Mouse (Mus musculus) hindbrain, embryonic 15.5 days (tissue): ENCODE measurements around the gene Pak6. TPM values are rescaled to one million over a fixed set of nuclear protein-coding genes. Genes with fewer than 3 reads are reported as not detected.

Experiments
- ATAC-seq: fragments of 200-750 bp; cut with Nextera tagmentation; 2 replicates; pipeline ENCODE4 v1.8.0; 2017; ENCODE audit warnings: low read depth, moderate number of reproducible peaks, moderate TSS enrichment; ENCODE audit not compliant: low FRiP score
- H3K27ac ChIP-seq: fragments of 300-500 bp; sonication (generic); replicated peaks from 2 replicates; pipeline ENCODE4 v1.5.1; 2015; ENCODE audit warnings: mild to moderate bottlenecking, inconsistent platforms
- H3K27me3 ChIP-seq: fragments of 300-500 bp; sonication (generic); 2 replicates; pipeline ENCODE4 v1.6.1; 2015; ENCODE audit warnings: control low read depth, inconsistent platforms
- H3K36me3 ChIP-seq: fragments of 300-500 bp; sonication (generic); 2 replicates; pipeline ENCODE4 v1.6.1; 2015; ENCODE audit warnings: control low read depth, inconsistent platforms
- H3K4me1 ChIP-seq: fragments of 300-500 bp; sonication (generic); replicated peaks from 2 replicates; pipeline ENCODE4 v1.6.1; 2015; ENCODE audit warnings: control low read depth, inconsistent platforms
- H3K4me2 ChIP-seq: fragments of 300-500 bp; sonication (generic); 2 replicates; pipeline ENCODE4 v1.6.1; 2015; ENCODE audit warnings: moderate library complexity, mild to moderate bottlenecking, inconsistent platforms
- H3K4me3 ChIP-seq: fragments of 300-500 bp; sonication (generic); 2 replicates; pipeline ENCODE4 v1.5.1; 2015; ENCODE audit warnings: mild to moderate bottlenecking, inconsistent platforms
- H3K9ac ChIP-seq: fragments of 300-500 bp; sonication (generic); 2 replicates; pipeline ENCODE4 v1.6.1; 2015; ENCODE audit warnings: inconsistent platforms
- H3K9me3 ChIP-seq: fragments of 300-500 bp; sonication (generic); 2 replicates; pipeline ENCODE4 v1.6.1; 2016; ENCODE audit warnings: control low read depth, inconsistent platforms
- WGBS: fragments of 180-500 bp; shearing (Covaris S2); methylation state at CpG from one replicate; pipeline ENCODE4 v1.1.7; 2015; 5-methylcytosine and 5-hydroxymethylcytosine counted together
- polyA plus RNA-seq: library from polyadenylated mRNA; unstranded; fragments of >200 nt; fragmentation: Nextera tagmentation; extraction: Ambion mirVana; gene quantifications from 2 replicates; pipeline ENCODE4 v1.2.1, GENCODE M21; 2015

Pak6 gene
- polyA plus RNA-seq, 1 experiment from 2014 or later: 48.6 TPM

DNA sequence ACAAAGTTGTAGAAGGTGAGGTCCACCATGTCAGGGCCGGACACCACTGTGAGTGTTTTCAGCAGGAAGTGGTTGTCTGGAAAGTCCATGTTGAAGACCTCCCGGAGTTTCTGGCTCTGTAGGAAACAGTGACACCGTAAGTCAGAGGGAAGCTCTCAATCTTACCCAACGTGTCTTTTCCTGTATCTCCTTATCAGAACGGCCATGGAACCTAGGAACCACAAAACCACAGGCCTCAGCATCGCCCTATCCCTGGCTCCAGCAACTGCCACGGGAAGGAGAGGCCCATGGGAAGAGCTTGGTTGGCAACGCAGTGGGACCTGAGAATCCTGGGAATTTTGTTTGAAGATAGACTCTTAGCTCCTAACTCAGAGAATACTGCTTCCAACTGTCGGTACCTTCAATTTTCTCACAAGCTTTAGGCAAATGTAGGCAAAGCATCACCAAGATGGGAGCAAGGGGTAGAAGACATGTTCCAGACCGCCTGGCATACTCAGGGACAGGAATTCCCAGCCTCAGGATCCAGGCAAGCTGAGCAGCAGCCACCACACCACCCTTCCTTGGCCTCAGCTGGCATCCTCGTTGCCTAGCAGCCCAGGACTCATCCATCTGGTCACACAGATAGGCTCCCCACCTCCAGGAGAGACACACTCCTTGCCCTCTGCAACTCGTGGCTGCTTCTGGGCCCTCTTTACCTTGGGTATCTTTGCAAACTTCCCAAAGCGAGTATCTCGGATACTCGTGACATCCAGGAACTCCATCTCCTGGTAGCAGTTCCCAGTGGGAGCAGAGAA lies 60.8 kb downstream of the Pak6 start:
- ATAC-seq: no peak
- Histone ChIP-seq H3K36me3 (no peaks in the 10 kb centered on the region), H3K9me3 (no peaks in the 10 kb centered on the region), H3K4me3 (no peak overlapping the region), H3K27me3 (0 out of 2 replicates have a peak, but pooled peaks cover 6% of the 10 kb centered on the region), H3K9ac (no peak overlapping the region), H3K27ac (no peak overlapping the region), H3K4me2 (no peak overlapping the region), H3K4me1 (no peaks in the 10 kb centered on the region; the same call in 1 of the 2 replicates)
- 84% methylated on average over 15 of the region's 15 CpGs for WGBS

DNA sequence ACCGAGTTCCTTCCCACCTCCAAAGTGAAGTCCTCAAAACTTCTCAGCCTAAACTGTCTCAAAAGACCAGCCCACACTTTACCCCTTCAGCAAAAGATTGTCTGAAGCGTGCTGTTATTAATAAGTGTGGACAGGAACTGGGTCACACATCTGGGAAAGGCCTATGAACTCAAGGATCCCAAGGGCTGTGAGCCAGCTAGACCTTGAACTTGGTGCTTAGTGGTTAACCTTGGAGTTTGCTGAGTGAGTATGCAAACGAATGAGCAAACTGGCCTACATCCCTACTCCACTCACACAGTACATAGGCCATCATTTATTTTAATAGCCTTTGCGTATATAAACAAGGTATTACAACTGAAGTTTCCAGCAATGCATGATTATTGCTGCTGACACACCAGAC lies 62.4 kb downstream of the Pak6 start:
- 91% methylated on average over 4 of the region's 4 CpGs for WGBS
- no peak for ATAC-seq
- H3K4me1 ChIP-seq: no peaks in the 10 kb centered on the region; the same call in 1 of the 2 replicates
- H3K27me3 ChIP-seq: 0 out of 2 replicates have a peak, but pooled peaks cover 6% of the 10 kb centered on the region
- no peaks in the 10 kb centered on the region for H3K36me3 ChIP-seq
- H3K4me3 ChIP-seq: no peak overlapping the region
- no peak overlapping the region for H3K9ac ChIP-seq
- H3K27ac ChIP-seq: no peak overlapping the region
- H3K4me2 ChIP-seq: no peak overlapping the region
- no peaks in the 10 kb centered on the region for H3K9me3 ChIP-seq

DNA sequence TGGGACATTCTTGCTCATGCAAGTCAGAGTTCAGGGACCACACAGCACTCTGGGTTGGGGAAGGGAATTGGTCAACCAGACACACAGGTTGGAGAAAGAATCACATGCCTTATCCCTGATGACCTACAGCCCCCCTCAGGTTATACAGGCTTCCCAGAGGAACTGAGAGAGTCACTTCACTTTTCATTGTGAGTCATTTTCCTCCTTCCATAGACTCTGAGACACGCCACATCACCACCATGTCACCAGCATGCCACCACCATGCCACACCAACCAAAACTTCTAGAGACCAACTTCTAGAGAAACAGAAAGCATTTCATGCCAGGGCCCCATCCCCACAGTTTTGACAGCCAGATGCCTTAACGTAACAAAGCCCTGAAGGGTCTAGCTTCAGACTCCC lies 63.8 kb downstream of the Pak6 start:
- no peak for ATAC-seq
- Histone ChIP-seq H3K9ac (no peak overlapping the region), H3K36me3 (no peaks in the 10 kb centered on the region), H3K27me3 (0 out of 2 replicates have a peak, but pooled peaks cover 10% of the 10 kb centered on the region), H3K4me2 (no peak overlapping the region), H3K9me3 (no peaks in the 10 kb centered on the region), H3K4me1 (no peaks in the 10 kb centered on the region; the same call in 1 of the 2 replicates), H3K27ac (no peak overlapping the region), H3K4me3 (no peak overlapping the region)
- 91% methylated on average over 2 of the region's 2 CpGs for WGBS

DNA sequence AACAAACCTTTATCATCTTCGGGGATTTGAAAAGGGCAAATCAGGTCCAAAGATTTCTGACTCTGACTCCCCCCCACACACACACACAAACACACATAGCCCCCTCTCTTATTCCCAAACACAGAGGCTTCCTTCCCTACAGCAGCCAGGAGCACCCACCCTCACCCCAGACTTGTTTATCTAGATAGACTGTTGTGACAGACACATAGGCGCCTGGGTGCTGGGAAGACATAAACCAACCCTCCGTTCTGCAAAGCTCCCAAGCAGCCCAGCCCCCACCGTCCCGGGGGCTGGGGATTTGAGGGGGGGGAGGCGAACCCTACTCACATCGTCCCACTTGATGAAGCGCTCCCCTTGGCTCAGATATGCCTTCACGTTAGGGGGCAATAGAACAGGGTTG lies 64.8 kb downstream of the Pak6 start:
- Histone ChIP-seq H3K9me3 (no peaks in the 10 kb centered on the region), H3K36me3 (no peaks in the 10 kb centered on the region), H3K4me2 (no peak overlapping the region), H3K4me3 (no peak overlapping the region), H3K27ac (no peak overlapping the region), H3K9ac (no peak overlapping the region), H3K27me3 (0 out of 2 replicates have a peak, but pooled peaks cover 10% of the 10 kb centered on the region), H3K4me1 (no peaks in the 10 kb centered on the region; the same call in 1 of the 2 replicates)
- 36% methylated on average over 9 of the region's 9 CpGs for WGBS
- 0 out of 2 replicates have a peak, but pooled peaks have one; percentile 21 for ATAC-seq

DNA sequence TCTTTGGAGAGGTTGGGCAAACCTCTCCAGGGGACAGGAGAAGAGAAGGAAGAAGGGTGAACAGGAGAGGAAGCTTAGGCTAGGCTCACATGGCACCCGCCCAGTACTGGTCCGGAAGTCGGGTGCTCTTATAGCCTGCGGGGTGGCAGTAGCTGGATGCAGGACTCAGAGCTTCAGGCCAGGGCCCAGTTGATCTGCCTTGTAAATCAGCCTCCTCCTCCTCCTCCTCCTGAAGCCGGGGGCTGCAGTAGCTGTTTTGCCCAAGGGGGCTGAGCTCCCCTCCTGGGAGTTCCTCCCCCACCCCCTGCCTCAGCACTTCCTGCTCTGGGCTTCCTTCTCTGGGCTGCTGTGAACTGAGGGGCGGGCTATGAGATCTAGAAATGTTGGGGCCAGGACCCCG lies 65.2 kb downstream of the Pak6 start, which contains the start of gene Plcb2:
Gene Plcb2 (minus strand): TSS at position 102 of the 400 bp plus-strand sequence.
- whole genome bisulfite sequencing: 22% methylated on average over 7 of the region's 7 CpGs
- H3K9ac ChIP-seq: no peak within 1 kb of the TSS
- H3K4me2 ChIP-seq: no peak within 1 kb of the TSS
- H3K4me1 ChIP-seq: no peaks in the 10 kb centered on the region; the same call in 1 of the 2 replicates
- no peaks in the 10 kb centered on the region for H3K9me3 ChIP-seq
- 0 out of 2 replicates have a peak, but pooled peaks have one; percentile 14 for ATAC-seq
- H3K4me3 ChIP-seq: no peak within 1 kb of the TSS
- no peaks in the 10 kb centered on the region for H3K36me3 ChIP-seq
- 0 out of 2 replicates have a peak, but pooled peaks cover 10% of the 10 kb centered on the region for H3K27me3 ChIP-seq
- H3K27ac ChIP-seq: no peak within 1 kb of the TSS

DNA sequence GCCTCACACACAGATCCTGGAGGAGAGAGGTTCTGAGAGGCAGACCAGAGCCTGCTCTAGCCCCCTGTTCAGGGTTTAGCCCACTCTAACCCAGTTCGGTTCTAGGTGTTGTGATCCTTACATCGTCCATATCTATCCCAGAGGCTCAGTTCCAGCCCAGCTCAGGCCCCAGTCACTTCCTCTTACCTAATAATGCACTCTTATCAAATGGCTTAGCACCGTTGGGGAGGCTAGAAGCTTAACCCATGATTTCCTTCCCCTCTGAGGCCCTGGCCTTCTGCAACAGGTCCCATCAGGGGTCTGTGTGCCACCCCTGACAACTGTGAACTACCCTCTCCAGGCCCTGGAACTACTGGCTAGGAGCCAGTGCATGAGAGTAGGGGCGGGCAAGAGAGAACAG lies 66.1 kb downstream of the Pak6 start:
- Histone ChIP-seq H3K4me2 (no peak overlapping the region), H3K9ac (no peak overlapping the region), H3K36me3 (no peaks in the 10 kb centered on the region), H3K27me3 (0 out of 2 replicates have a peak, but pooled peaks cover 10% of the 10 kb centered on the region), H3K27ac (no peak overlapping the region), H3K9me3 (no peaks in the 10 kb centered on the region), H3K4me3 (no peak overlapping the region), H3K4me1 (no peaks in the 10 kb centered on the region; the same call in 1 of the 2 replicates)
- ATAC-seq: no peak
- WGBS: 55% methylated on average over 4 of the region's 4 CpGs

DNA sequence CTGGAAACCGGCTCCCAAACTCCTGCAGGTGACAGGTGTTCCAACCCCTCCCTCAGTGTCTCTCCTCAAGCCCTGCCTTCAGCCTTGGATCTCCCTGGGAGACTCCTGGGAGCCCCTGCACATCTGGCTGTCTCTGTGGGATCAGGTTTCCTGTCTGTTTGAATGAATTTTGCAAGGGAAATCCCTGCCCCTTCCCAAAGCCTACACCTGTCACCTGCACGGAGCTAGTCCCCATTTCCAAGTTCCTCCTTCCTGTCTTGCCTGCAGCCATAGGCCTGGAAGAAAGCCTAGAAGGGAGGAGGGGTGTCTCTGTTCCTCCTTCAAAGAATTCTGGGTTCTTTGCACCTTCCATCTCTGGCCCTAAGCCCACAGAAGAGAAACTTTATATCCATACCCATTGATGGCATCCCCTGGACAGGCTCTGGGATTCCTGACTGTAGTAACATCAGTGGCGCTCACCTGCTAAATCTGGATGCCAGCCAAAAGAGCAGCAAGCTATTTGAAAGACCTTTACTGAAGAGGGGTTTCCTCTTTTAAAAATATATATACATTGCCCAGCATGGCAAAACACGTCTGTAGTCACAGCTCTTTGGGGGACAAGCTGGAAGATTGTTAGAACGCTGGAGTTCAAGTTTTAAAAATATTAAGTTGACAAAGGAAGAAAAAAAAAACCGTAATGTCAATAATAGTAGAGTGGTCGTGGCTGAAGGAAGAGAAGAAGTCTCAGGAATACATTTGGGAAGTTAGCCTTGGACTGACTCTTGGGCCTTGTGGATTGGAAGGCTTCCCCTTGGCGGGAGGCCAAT lies 66.9 kb downstream of the Pak6 start:
- H3K27ac ChIP-seq: no peak overlapping the region
- ATAC-seq: no peak
- no peaks in the 10 kb centered on the region for H3K9me3 ChIP-seq
- WGBS: 30% methylated on average over 8 of the region's 8 CpGs
- H3K9ac ChIP-seq: no peak overlapping the region
- H3K4me3 ChIP-seq: no peak overlapping the region
- H3K27me3 ChIP-seq: 0 out of 2 replicates have a peak, but pooled peaks cover 10% of the 10 kb centered on the region
- no peaks in the 10 kb centered on the region for H3K36me3 ChIP-seq
- no peaks in the 10 kb centered on the region; the same call in 1 of the 2 replicates for H3K4me1 ChIP-seq
- no peak overlapping the region for H3K4me2 ChIP-seq

DNA sequence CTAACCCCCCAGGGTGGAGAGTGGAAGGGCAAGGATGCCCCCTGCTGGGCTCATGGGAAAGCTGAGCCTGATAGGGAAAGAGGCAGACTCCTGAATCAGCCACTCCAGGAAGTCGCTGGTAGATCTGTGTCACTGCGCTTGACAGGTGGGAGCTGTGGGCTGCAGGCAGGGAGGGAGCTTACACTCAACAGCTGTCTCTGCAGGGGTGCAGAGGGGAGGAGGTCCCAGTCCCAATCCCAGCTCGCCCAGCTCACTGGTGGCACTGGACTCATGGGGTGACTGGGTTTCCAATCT lies 67.5 kb downstream of the Pak6 start:
- H3K9me3 ChIP-seq: no peaks in the 10 kb centered on the region
- no peaks in the 10 kb centered on the region for H3K36me3 ChIP-seq
- no peak overlapping the region for H3K4me3 ChIP-seq
- no peak overlapping the region for H3K4me2 ChIP-seq
- H3K27ac ChIP-seq: no peak overlapping the region
- no peak overlapping the region for H3K9ac ChIP-seq
- no peak for ATAC-seq
- H3K4me1 ChIP-seq: no peaks in the 10 kb centered on the region; the same call in 1 of the 2 replicates
- WGBS: 9% methylated on average over 3 of the region's 3 CpGs
- H3K27me3 ChIP-seq: peaks cover 12% of the 10 kb centered on the region; the same call in 1 of the 2 replicates

DNA sequence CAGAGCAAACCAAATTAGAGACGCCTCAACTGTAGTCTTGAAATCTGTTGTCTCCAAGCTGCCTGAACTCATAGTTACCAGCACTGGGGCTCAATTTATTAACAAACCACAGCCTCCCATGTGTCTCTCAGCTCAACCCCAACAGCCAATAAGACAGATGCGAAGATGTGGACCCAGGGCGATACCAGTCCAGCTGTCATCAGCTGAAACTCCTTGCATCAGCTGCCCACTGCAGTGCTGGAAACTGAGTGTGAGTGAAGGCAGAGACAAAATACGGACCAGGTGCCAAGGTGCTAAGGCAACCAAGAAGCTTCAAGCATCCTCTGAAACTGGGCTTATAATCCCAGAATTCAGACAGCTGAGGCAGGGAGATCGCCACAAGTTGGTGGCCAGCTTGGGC lies 68.9 kb downstream of the Pak6 start:
- Histone ChIP-seq H3K9me3 (no peaks in the 10 kb centered on the region), H3K4me1 (no peaks in the 10 kb centered on the region; the same call in 1 of the 2 replicates), H3K36me3 (no peaks in the 10 kb centered on the region), H3K4me2 (no peak overlapping the region), H3K9ac (no peak overlapping the region), H3K27ac (no peak overlapping the region), H3K27me3 (peaks cover 12% of the 10 kb centered on the region; the same call in 1 of the 2 replicates), H3K4me3 (no peak overlapping the region)
- ATAC-seq: no peak
- WGBS: 88% methylated on average over 5 of the region's 5 CpGs

DNA sequence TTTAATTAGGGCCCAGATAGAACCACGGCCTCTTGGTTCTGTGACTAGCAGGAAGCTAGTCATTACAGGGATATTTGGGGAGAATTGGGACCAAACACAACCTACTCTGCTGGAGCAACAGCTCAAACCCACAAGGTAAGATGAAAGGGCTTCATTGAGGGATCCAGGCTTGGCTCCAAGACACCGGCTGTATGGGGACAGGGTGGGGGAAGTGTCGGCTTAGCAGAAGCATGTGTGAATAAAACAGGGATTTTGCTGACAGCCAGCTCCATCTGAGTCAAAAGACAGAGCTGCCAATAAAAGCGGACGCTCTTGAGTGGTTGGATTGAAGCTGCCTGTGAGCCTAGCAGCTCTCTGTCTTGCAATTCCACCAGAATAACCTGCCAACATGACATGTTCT lies 70.2 kb downstream of the Pak6 start:
- Histone ChIP-seq H3K27me3 (peaks cover 8% of the 10 kb centered on the region; the same call in 1 of the 2 replicates), H3K27ac (no peak overlapping the region), H3K4me2 (no peak overlapping the region), H3K4me3 (no peak overlapping the region), H3K9ac (no peak overlapping the region), H3K9me3 (no peaks in the 10 kb centered on the region), H3K4me1 (no peaks in the 10 kb centered on the region; the same call in 1 of the 2 replicates), H3K36me3 (no peaks in the 10 kb centered on the region)
- ATAC-seq: no peak
- 57% methylated on average over 5 of the region's 5 CpGs for WGBS

DNA sequence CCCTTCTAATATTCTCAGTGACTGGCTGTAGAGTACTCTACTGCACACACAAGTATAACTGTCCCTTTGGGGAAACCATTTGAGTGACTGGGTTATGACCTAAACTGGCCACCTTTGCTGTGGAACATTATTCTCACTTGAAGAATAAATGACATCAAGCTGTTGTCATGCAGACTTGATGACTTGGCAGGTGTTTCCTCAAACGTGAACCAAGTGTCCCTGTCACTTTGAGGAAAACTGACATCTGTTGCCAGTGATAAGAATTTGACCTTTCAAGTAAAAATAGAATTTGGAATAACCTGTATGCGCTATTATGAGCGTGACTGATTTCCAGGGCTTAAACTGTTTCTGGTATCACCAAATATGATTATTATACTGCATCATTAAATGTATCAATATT lies 77.2 kb downstream of the Pak6 start:
- no peak overlapping the region for H3K4me2 ChIP-seq
- no peaks in the 10 kb centered on the region for H3K36me3 ChIP-seq
- no peak overlapping the region for H3K27ac ChIP-seq
- H3K9me3 ChIP-seq: no peaks in the 10 kb centered on the region
- H3K9ac ChIP-seq: no peak overlapping the region
- no peak for ATAC-seq
- 69% methylated on average over 3 of the region's 3 CpGs for WGBS
- no peak overlapping the region for H3K4me3 ChIP-seq
- H3K4me1 ChIP-seq: peaks cover 17% of the 10 kb centered on the region
- peaks cover 15% of the 10 kb centered on the region; the same call in 1 of the 2 replicates for H3K27me3 ChIP-seq

DNA sequence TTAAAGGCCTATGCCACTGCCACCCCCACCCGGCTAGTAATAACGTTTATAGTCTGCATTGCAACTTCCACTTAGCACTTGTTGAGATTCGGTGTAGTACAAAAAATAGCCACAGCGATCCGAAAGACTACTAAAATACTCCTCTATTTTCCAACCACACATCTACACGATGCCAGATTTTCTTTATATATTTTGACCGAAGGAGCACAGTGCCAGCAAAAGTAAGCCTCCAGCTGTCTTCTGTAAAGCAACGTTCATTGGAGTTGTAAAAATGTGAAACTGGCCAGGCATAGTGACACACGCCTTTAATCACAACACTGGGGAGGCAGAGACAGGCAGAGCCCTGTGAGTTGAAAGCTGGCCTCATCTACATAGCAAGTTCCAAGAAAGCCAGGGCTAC lies 78.1 kb downstream of the Pak6 start:
- no peak for ATAC-seq
- no peaks in the 10 kb centered on the region for H3K9me3 ChIP-seq
- H3K27me3 ChIP-seq: peaks cover 13% of the 10 kb centered on the region; the same call in 1 of the 2 replicates
- H3K4me2 ChIP-seq: no peak overlapping the region
- no peak overlapping the region for H3K9ac ChIP-seq
- peaks cover 18% of the 10 kb centered on the region for H3K4me1 ChIP-seq
- no peak overlapping the region for H3K27ac ChIP-seq
- H3K36me3 ChIP-seq: no peaks in the 10 kb centered on the region
- WGBS: 72% methylated on average over 9 of the region's 9 CpGs
- no peak overlapping the region for H3K4me3 ChIP-seq
